Comparison of ENCODE assay signal across 11 mouse cellular contexts in genomic region chr8:11155579-11156318, GRCm38 (mm10).
A peak's percentile ranks its signal among the peaks of the same experiment; 100 is the strongest.
DNase-seq lines count a peak whose midpoint lies in the region; ATAC-seq and TF ChIP-seq lines count a peak whose summit lies in the region.
"Had no signal": no experiment of that assay in that cellular context is flagged by ENCODE, and none has a peak within 500 bp of the region (broad histone marks: within the 10 kb centered on the region; RNA-seq: fewer than 3 reads in every experiment).

No protein-coding gene starts in this region.

- no peak for ATAC-seq in cerebellum, adult (ENCODE audit: insufficient number of reproducible peaks, low FRiP score, low TSS enrichment)
- ATAC-seq in kidney, embryonic 16.5 days (ENCODE audit: low FRiP score, low TSS enrichment) = peak; percentile 51
- ATAC-seq in lung, postnatal 0 days = peak; percentile 75
- no peak for ATAC-seq in hindbrain, postnatal 0 days
- ATAC-seq in CD4-positive, CD25-positive, alpha-beta regulatory T cell, adult 4 months = no peak
- ATAC-seq: intestine, embryonic 16.5 days had no signal

- H3K27me3 ChIP-seq in kidney, embryonic 16.5 days (ENCODE audit: insufficient read depth, low read length) = no peaks in the 10 kb centered on the region
- H3K27me3 ChIP-seq in lung, postnatal 0 days (replicated peaks; ENCODE audit: insufficient read depth, low read length) = no peaks in the 10 kb centered on the region
- H3K27me3 ChIP-seq in hindbrain, postnatal 0 days (ENCODE audit: insufficient read depth, low read length) = no peaks in the 10 kb centered on the region
- H3K27me3 ChIP-seq: liver, embryonic 15.5 days had no signal

- TF ChIP-seq CTCF in lung, postnatal 0 days (IDR thresholded peaks at IDR 0.05) = no peak
- no peak for TF ChIP-seq CTCF in hindbrain, postnatal 0 days (IDR thresholded peaks at IDR 0.05; ENCODE audit: low read depth)

- no peak overlapping the region for H3K4me2 ChIP-seq in kidney, embryonic 16.5 days (replicated peaks; ENCODE audit: low read depth, low read length)
- H3K4me2 ChIP-seq in lung, postnatal 0 days (replicated peaks; ENCODE audit: low read depth, low read length) = no peak overlapping the region
- H3K4me2 ChIP-seq in hindbrain, postnatal 0 days (ENCODE audit: low read depth, low read length) = no peak overlapping the region
- H3K4me2 ChIP-seq: liver, embryonic 15.5 days had no signal

- no peak overlapping the region for H3K9ac ChIP-seq in kidney, embryonic 16.5 days (replicated peaks; ENCODE audit: low read length)
- no peak overlapping the region for H3K9ac ChIP-seq in lung, postnatal 0 days (replicated peaks; ENCODE audit: low read depth)
- no peak overlapping the region for H3K9ac ChIP-seq in hindbrain, postnatal 0 days (replicated peaks; ENCODE audit: low read length)
- H3K9ac ChIP-seq: liver, embryonic 15.5 days had no signal

- no peaks in the 10 kb centered on the region for H3K4me1 ChIP-seq in kidney, embryonic 16.5 days (ENCODE audit: insufficient read depth, low read length)
- no peaks in the 10 kb centered on the region for H3K4me1 ChIP-seq in lung, postnatal 0 days (ENCODE audit: insufficient read depth, low read depth, low read length)
- no peaks in the 10 kb centered on the region for H3K4me1 ChIP-seq in hindbrain, postnatal 0 days (ENCODE audit: insufficient read depth, low read length)
- H3K4me1 ChIP-seq: liver, embryonic 15.5 days had no signal

- WGBS in kidney, embryonic 16.5 days = 70% methylated on average over 9 of the region's 9 CpGs
- 59% methylated on average over 9 of the region's 9 CpGs for WGBS in lung, postnatal 0 days
- WGBS in hindbrain, postnatal 0 days = 89% methylated on average over 9 of the region's 9 CpGs

- no peak overlapping the region for H3K27ac ChIP-seq in kidney, embryonic 16.5 days (ENCODE audit: low read length)
- H3K27ac ChIP-seq in lung, postnatal 0 days (ENCODE audit: low read length) = no peak overlapping the region
- H3K27ac ChIP-seq in hindbrain, postnatal 0 days = no peak overlapping the region
- H3K27ac ChIP-seq: liver, embryonic 15.5 days had no signal

- no peak overlapping the region for H3K4me3 ChIP-seq in kidney, embryonic 16.5 days (ENCODE audit: low read length)
- no peak overlapping the region for H3K4me3 ChIP-seq in lung, postnatal 0 days (ENCODE audit: low read depth, low read length)
- no peak overlapping the region for H3K4me3 ChIP-seq in hindbrain, postnatal 0 days (ENCODE audit: low read length)
- H3K4me3 ChIP-seq: liver, embryonic 15.5 days had no signal

- peak; percentile 47 for TF ChIP-seq EP300 in lung, postnatal 0 days (IDR thresholded peaks at IDR 0.05)

- H3K36me3 ChIP-seq in kidney, embryonic 16.5 days (ENCODE audit: insufficient read depth, low read length) = no peaks in the 10 kb centered on the region
- no peaks in the 10 kb centered on the region for H3K36me3 ChIP-seq in lung, postnatal 0 days (ENCODE audit: insufficient read depth, low read length)
- no peaks in the 10 kb centered on the region for H3K36me3 ChIP-seq in hindbrain, postnatal 0 days (ENCODE audit: insufficient read depth, low read length)
- H3K36me3 ChIP-seq: liver, embryonic 15.5 days had no signal

- no peaks in the 10 kb centered on the region for H3K9me3 ChIP-seq in kidney, embryonic 16.5 days (ENCODE audit: low read length)
- H3K9me3 ChIP-seq in lung, postnatal 0 days (ENCODE audit: low read length) = no peaks in the 10 kb centered on the region
- no peaks in the 10 kb centered on the region for H3K9me3 ChIP-seq in hindbrain, postnatal 0 days (ENCODE audit: low read length)
- H3K9me3 ChIP-seq: liver, embryonic 15.5 days had no signal

- peak; percentile 42 for DNase-seq in cerebellum, adult 8-10 months
- DNase-seq in kidney, postnatal 14 days = no peak
- DNase-seq in A20 (ENCODE audit: low read depth, low spot score) = peak; percentile 8
- DNase-seq in lung, postnatal 0 days (ENCODE audit: low spot score) = peak; percentile 55
- no peak for DNase-seq in hindbrain, postnatal 0 days (ENCODE audit: low spot score)
- DNase-seq: thymus, adult 2 months had no signal

Comparison
In these comparisons a context has a peak if more than half of its experiments do, and no peak if none do; other contexts are left out.
1. DNase-seq: peak in cerebellum, adult 8-10 months (single experiment), A20 (single experiment) and lung, postnatal 0 days (single experiment); none in kidney, postnatal 14 days (single experiment) and hindbrain, postnatal 0 days (single experiment).
2. ATAC-seq: peak in kidney, embryonic 16.5 days (single experiment) and lung, postnatal 0 days (single experiment); none in cerebellum, adult (single experiment), hindbrain, postnatal 0 days (single experiment) and CD4-positive, CD25-positive, alpha-beta regulatory T cell, adult 4 months (single experiment).